ENCODE assay signal across 17 mouse cellular contexts in genomic region chr3:20188976-20189675, GRCm38 (mm10). TPM values are rescaled to one million over a fixed set of nuclear protein-coding genes. Genes with fewer than 3 reads are reported as not detected.
DNase-seq lines count a peak whose midpoint lies in the region; ATAC-seq and TF ChIP-seq lines count a peak whose summit lies in the region.
"Had no signal": no experiment of that assay in that cellular context is flagged by ENCODE, and none has a peak within 500 bp of the region (broad histone marks: within the 10 kb centered on the region; RNA-seq: fewer than 3 reads in every experiment).

No protein-coding gene starts in this region.

- no peak for TF ChIP-seq POLR2A in MEL (IDR thresholded peaks at IDR 0.05; ENCODE audit: control insufficient read depth in 1 of 2, insufficient read depth in 1 of 2, low read depth in 1 of 2, low read length in 2 of 2, poor library complexity in 1 of 2)
- TF ChIP-seq POLR2A in embryonic fibroblast, embryonic 13.5 days (IDR thresholded peaks at IDR 0.05; ENCODE audit: low read depth, low read length), result no peak

- no peak for ATAC-seq in intestine, embryonic 14.5 days (replicated peaks; ENCODE audit: low FRiP score, low TSS enrichment, low read depth)
- no peak for ATAC-seq in intestine, postnatal 0 days
- ATAC-seq: liver, embryonic 12.5 days had no signal

- no peak for TF ChIP-seq CTCF in intestine, postnatal 0 days (IDR thresholded peaks at IDR 0.05; ENCODE audit: low read depth)
- no peak for TF ChIP-seq CTCF in MEL (IDR thresholded peaks at IDR 0.05 in 2 of 3, conservative IDR thresholded peaks at IDR 0.05 in 1 of 3; ENCODE audit: control insufficient read depth in 1 of 3, insufficient read depth in 1 of 3, low read depth in 2 of 3, low read length in 3 of 3, poor library complexity in 1 of 3, severe bottlenecking in 1 of 3)
- TF ChIP-seq CTCF in embryonic fibroblast, embryonic 13.5 days (IDR thresholded peaks at IDR 0.05; ENCODE audit: borderline replicate concordance, insufficient read depth, low read length), result no peak

- no peak overlapping the region for H3K4me2 ChIP-seq in intestine, embryonic 14.5 days (ENCODE audit: low read length)
- H3K4me2 ChIP-seq in intestine, postnatal 0 days (replicated peaks; ENCODE audit: low read depth), result no peak overlapping the region
- H3K4me2 ChIP-seq: hindbrain, embryonic 12.5 days; liver, embryonic 12.5 days had no signal

- H3K27ac ChIP-seq in intestine, embryonic 14.5 days (ENCODE audit: low read depth), result peak overlapping the region; percentile 38; the same call in 1 of the 2 replicates
- no peak overlapping the region for H3K27ac ChIP-seq in intestine, postnatal 0 days (ENCODE audit: low read depth, low read length)
- no peak overlapping the region for H3K27ac ChIP-seq in MEL (ENCODE audit: control insufficient read depth, low read depth, low read length)
- 0 out of 2 replicates have a peak overlapping the region, but pooled peaks have one; percentile 26 for H3K27ac ChIP-seq in embryonic fibroblast, embryonic 13.5 days (ENCODE audit: insufficient read depth, low read length)
- H3K27ac ChIP-seq: hindbrain, embryonic 12.5 days; liver, embryonic 12.5 days; midbrain, embryonic 10.5 days had no signal

- H3K9me3 ChIP-seq in intestine, embryonic 14.5 days (ENCODE audit: control insufficient read depth, low read length), result no peaks in the 10 kb centered on the region
- no peaks in the 10 kb centered on the region for H3K9me3 ChIP-seq in intestine, postnatal 0 days (ENCODE audit: control insufficient read depth)
- no peaks in the 10 kb centered on the region for H3K9me3 ChIP-seq in MEL (replicated peaks; ENCODE audit: insufficient read depth, low read length)
- H3K9me3 ChIP-seq: hindbrain, embryonic 12.5 days; liver, embryonic 12.5 days; midbrain, embryonic 10.5 days had no signal

- no peak overlapping the region for H3K4me3 ChIP-seq in intestine, embryonic 14.5 days (ENCODE audit: low read depth, low read length)
- H3K4me3 ChIP-seq in intestine, postnatal 0 days (ENCODE audit: low read depth, low read length), result no peak overlapping the region
- no peak overlapping the region for H3K4me3 ChIP-seq in MEL (ENCODE audit: control insufficient read depth in 1 of 2, insufficient read depth in 1 of 2, low read depth in 2 of 2, low read length in 2 of 2)
- no peak overlapping the region for H3K4me3 ChIP-seq in embryonic fibroblast, embryonic 13.5 days (ENCODE audit: insufficient read depth, low read length)
- H3K4me3 ChIP-seq: hindbrain, embryonic 12.5 days; liver, embryonic 12.5 days; midbrain, embryonic 10.5 days; myocyte had no signal

- WGBS in intestine, embryonic 14.5 days, result 23% methylated on average over 5 of the region's 5 CpGs
- WGBS in intestine, postnatal 0 days, result 41% methylated on average over 5 of the region's 5 CpGs

- H3K27me3 ChIP-seq in intestine, embryonic 14.5 days (replicated peaks; ENCODE audit: control insufficient read depth, insufficient read depth, low read length), result no peaks in the 10 kb centered on the region
- H3K27me3 ChIP-seq in intestine, postnatal 0 days (replicated peaks; ENCODE audit: control insufficient read depth, insufficient read depth, low read length), result no peaks in the 10 kb centered on the region
- H3K27me3 ChIP-seq in MEL (ENCODE audit: control insufficient read depth in 1 of 2, insufficient read depth in 2 of 2, low read length in 2 of 2), result peaks cover 0 to 1% of the 10 kb centered on the region in 2 experiments; a peak in 1 of 4 replicates
- H3K27me3 ChIP-seq: CH12.LX; hindbrain, embryonic 12.5 days; liver, embryonic 12.5 days had no signal

- no peaks in the 10 kb centered on the region for H3K79me2 ChIP-seq in MEL (ENCODE audit: control insufficient read depth, insufficient read depth, low read length, poor library complexity)

- peaks cover 6% of the 10 kb centered on the region; the same call in 1 of the 2 replicates for H3K4me1 ChIP-seq in intestine, embryonic 14.5 days (replicated peaks; ENCODE audit: control insufficient read depth, insufficient read depth, low read length)
- no peaks in the 10 kb centered on the region for H3K4me1 ChIP-seq in intestine, postnatal 0 days (replicated peaks; ENCODE audit: control insufficient read depth, insufficient read depth, low read length)
- no peaks in the 10 kb centered on the region for H3K4me1 ChIP-seq in MEL (ENCODE audit: control insufficient read depth in 1 of 2, insufficient read depth in 2 of 2, low read length in 2 of 2)
- 0 out of 2 replicates have a peak, but pooled peaks cover 3% of the 10 kb centered on the region for H3K4me1 ChIP-seq in embryonic fibroblast, embryonic 13.5 days (ENCODE audit: control insufficient read depth, insufficient read depth, low read length)
- H3K4me1 ChIP-seq: hindbrain, embryonic 12.5 days; liver, embryonic 12.5 days; midbrain, embryonic 10.5 days had no signal

- no peaks in the 10 kb centered on the region for H3K36me3 ChIP-seq in intestine, embryonic 14.5 days (ENCODE audit: control insufficient read depth, insufficient read depth, low read length)
- no peaks in the 10 kb centered on the region for H3K36me3 ChIP-seq in intestine, postnatal 0 days (ENCODE audit: control insufficient read depth, insufficient read depth)
- H3K36me3 ChIP-seq in MEL (ENCODE audit: control insufficient read depth in 1 of 2, insufficient read depth in 2 of 2, low read length in 2 of 2), result no peaks in the 10 kb centered on the region
- H3K36me3 ChIP-seq: hindbrain, embryonic 12.5 days; liver, embryonic 12.5 days; midbrain, embryonic 10.5 days had no signal

- TF ChIP-seq RAD21 in MEL (IDR thresholded peaks at IDR 0.05; ENCODE audit: low read depth, low read length), result no peak

- H3K9ac ChIP-seq in intestine, embryonic 14.5 days (ENCODE audit: low read length), result no peak overlapping the region
- H3K9ac ChIP-seq in intestine, postnatal 0 days (ENCODE audit: low read depth, low read length), result no peak overlapping the region
- no peak overlapping the region for H3K9ac ChIP-seq in MEL (ENCODE audit: control insufficient read depth, low read depth, low read length, poor library complexity, severe bottlenecking)
- H3K9ac ChIP-seq: hindbrain, embryonic 12.5 days; liver, embryonic 12.5 days had no signal

- no peak for TF ChIP-seq EP300 in MEL (IDR thresholded peaks at IDR 0.05; ENCODE audit: low read depth in 1 of 2, low read length in 2 of 2)

- DNase-seq in intestine, embryonic 14.5 days (ENCODE audit: low spot score), result no peak
- peak; percentile 5 for DNase-seq in MEL (ENCODE audit: low read depth, low spot score)
- DNase-seq in lung, postnatal 36 days, result peak; percentile 63
- DNase-seq in layer of hippocampus, adult 8-10 months (ENCODE audit: low spot score in 2 of 2), result no peak
- no peak for DNase-seq in frontal cortex, postnatal 10 days (ENCODE audit: low spot score in 2 of 2)
- DNase-seq: cerebellum, adult 11-12 months; kidney, postnatal 10 days; right cerebral cortex, adult 18-20 months; thymus, adult 18-20 months had no signal

TF ChIP-seq in MEL, 35 proteins besides CTCF, POLR2A, EP300 and RAD21:
- TF ChIP-seq GATA1 (IDR thresholded peaks at IDR 0.05; ENCODE audit: low read depth, low read length) (0 out of 2 replicates have a peak, but pooled peaks have one; percentile 7), MXI1 (IDR thresholded peaks at IDR 0.05; ENCODE audit: low read depth, low read length) (no peak), MAX (IDR thresholded peaks at IDR 0.05; ENCODE audit: low read length) (no peak)

RNA-seq across cellular contexts. Expression of gene Gyg, which starts 34.0 kb away (rescaled TPM):
- polyA plus RNA-seq in intestine, embryonic 14.5 days (2014; fragmentation: Nextera tagmentation; extraction: Ambion mirVana), result 53.4 and 54.2 TPM in 2 replicates
- 42.4 and 45.3 TPM in 2 replicates for polyA plus RNA-seq in intestine, postnatal 0 days (2015; fragmentation: Nextera tagmentation; extraction: Ambion mirVana)
- total RNA-seq in MEL (2012; rRNA removed), result 23.1 and 23.8 TPM in 2 replicates
- polyA plus RNA-seq in MEL (2012; ENCODE audit: insufficient read depth in 1 of 2, insufficient read length in 2 of 2, low read depth in 1 of 2, low replicate concordance in 2 of 2, missing spikeins in 1 of 2), result 100 to 1,000 TPM in 1 of 2 experiments, 10 to 100 TPM in 1; 41.0 to 207 TPM
- 75.1 and 89.4 TPM in 2 replicates for polyA plus RNA-seq in embryonic fibroblast, embryonic 13.5 days (2011; ENCODE audit: insufficient read length, low read depth, missing spikeins)
- 10 to 100 TPM; 39.7 to 49.7 (median 43.9) TPM for total RNA-seq in layer of hippocampus, adult 8-10 months (2022)

RNA-seq across cellular contexts. Expression of gene Cpa3, which starts 52.9 kb away (rescaled TPM):
- polyA plus RNA-seq in intestine, embryonic 14.5 days (2014; fragmentation: Nextera tagmentation; extraction: Ambion mirVana), result 2.1 and 2.3 TPM in 2 replicates
- 3.8 and 5.2 TPM in 2 replicates for polyA plus RNA-seq in intestine, postnatal 0 days (2015; fragmentation: Nextera tagmentation; extraction: Ambion mirVana)
- total RNA-seq in MEL (2012; rRNA removed), result 1.6 and 3.7 TPM in 2 replicates
- under 1 TPM in 1 of 2 experiments, not detected in 1; 0.24 TPM for polyA plus RNA-seq in MEL (2012; ENCODE audit: insufficient read depth in 1 of 2, insufficient read length in 2 of 2, low read depth in 1 of 2, low replicate concordance in 2 of 2, missing spikeins in 1 of 2)
- polyA plus RNA-seq in embryonic fibroblast, embryonic 13.5 days (2011; ENCODE audit: insufficient read length, low read depth, missing spikeins), result not detected in 2 replicates
- total RNA-seq in layer of hippocampus, adult 8-10 months (2022), result under 1 TPM in 2 of 4 experiments, not detected in 2; 0.52 to 0.66 TPM
- total RNA-seq: CH12.LX; left cerebral cortex, postnatal 36 days had no signal
- polyA plus RNA-seq: midbrain, embryonic 10.5 days; myocyte had no signal

Comparison
In these comparisons a context has a peak if more than half of its experiments do, and no peak if none do; other contexts are left out.
1. H3K27ac ChIP-seq: peak in intestine, embryonic 14.5 days (single experiment) and embryonic fibroblast, embryonic 13.5 days (single experiment); none in intestine, postnatal 0 days (single experiment) and MEL (single experiment).
2. DNase-seq: peak in MEL (single experiment) and lung, postnatal 36 days (single experiment); none in intestine, embryonic 14.5 days (single experiment), layer of hippocampus, adult 8-10 months (0 of 2) and frontal cortex, postnatal 10 days (0 of 2).